Mouse (Mus musculus) midbrain, embryonic 12.5 days (tissue): ENCODE measurements around the gene Vps29. TPM values are rescaled to one million over a fixed set of nuclear protein-coding genes. Genes with fewer than 3 reads are reported as not detected.
A peak's percentile ranks its signal among the peaks of the same experiment; 100 is the strongest.

Experiments used
- ATAC-seq: fragments of 200-750 bp; cut with Nextera tagmentation; 2 replicates; pipeline ENCODE4 v1.8.0; 2017; ENCODE audit warnings: low read depth, moderate TSS enrichment, moderate library complexity; ENCODE audit not compliant: low FRiP score
- H3K27ac ChIP-seq: fragments of 300-500 bp; sonication (generic); replicated peaks from 2 replicates; pipeline ENCODE4 v1.5.1; 2016; ENCODE audit warnings: mild to moderate bottlenecking
- H3K27me3 ChIP-seq: fragments of 300-500 bp; sonication (generic); 2 replicates; pipeline ENCODE4 v1.6.1; 2016; ENCODE audit warnings: mild to moderate bottlenecking
- H3K36me3 ChIP-seq: fragments of 300-500 bp; sonication (generic); 2 replicates; pipeline ENCODE4 v1.6.1; 2016
- H3K4me1 ChIP-seq: fragments of 300-500 bp; sonication (generic); 2 replicates; pipeline ENCODE4 v1.6.1; 2016
- H3K4me2 ChIP-seq: fragments of 300-500 bp; sonication (generic); replicated peaks from 2 replicates; pipeline ENCODE4 v1.6.1; 2016; ENCODE audit warnings: mild to moderate bottlenecking, moderate library complexity
- H3K4me3 ChIP-seq: fragments of 300-500 bp; sonication (generic); 2 replicates; pipeline ENCODE4 v1.5.1; 2016; ENCODE audit warnings: mild to moderate bottlenecking
- H3K9ac ChIP-seq: fragments of 300-500 bp; sonication (generic); replicated peaks from 2 replicates; pipeline ENCODE4 v1.6.1; 2016; ENCODE audit warnings: mild to moderate bottlenecking, moderate library complexity
- H3K9me3 ChIP-seq: fragments of 300-500 bp; sonication (generic); 2 replicates; pipeline ENCODE4 v1.6.1; 2016; ENCODE audit warnings: mild to moderate bottlenecking
- WGBS: fragments of 180-500 bp; shearing (Covaris S2); methylation state at CpG from one replicate; pipeline ENCODE4 v1.1.7; 2016; 5-methylcytosine and 5-hydroxymethylcytosine counted together
- polyA plus RNA-seq: library from polyadenylated mRNA; unstranded; fragments of >200 nt; fragmentation: Nextera tagmentation; extraction: Ambion mirVana; gene quantifications from 2 replicates; pipeline ENCODE4 v1.2.1, GENCODE M21; 2016

The Vps29 gene
- polyA plus RNA-seq = 208 TPM in 2 replicates

- WGBS = 3% methylated on average over 51 of the region's 51 CpGs
- Histone ChIP-seq H3K4me2 (peak within 1 kb of the TSS; percentile 80), H3K27me3 (no peaks in the 10 kb centered on the region), H3K36me3 (peaks cover 5% of the 10 kb centered on the region), H3K9ac (peak within 1 kb of the TSS; percentile 89), H3K27ac (peak within 1 kb of the TSS; percentile 78), H3K4me1 (peaks cover 9% of the 10 kb centered on the region), H3K4me3 (peak within 1 kb of the TSS; percentile 89), H3K9me3 (no peaks in the 10 kb centered on the region)
- peak; percentile 96 for ATAC-seq
Observed at GRCm38 (mm10) chr5:122353807-122354491, at the start of gene Vps29, which contains the start of gene Rad9b. Vps29 (plus strand) TSS chr5:122354369. Rad9b (minus strand) TSS chr5:122354233.

DNA sequence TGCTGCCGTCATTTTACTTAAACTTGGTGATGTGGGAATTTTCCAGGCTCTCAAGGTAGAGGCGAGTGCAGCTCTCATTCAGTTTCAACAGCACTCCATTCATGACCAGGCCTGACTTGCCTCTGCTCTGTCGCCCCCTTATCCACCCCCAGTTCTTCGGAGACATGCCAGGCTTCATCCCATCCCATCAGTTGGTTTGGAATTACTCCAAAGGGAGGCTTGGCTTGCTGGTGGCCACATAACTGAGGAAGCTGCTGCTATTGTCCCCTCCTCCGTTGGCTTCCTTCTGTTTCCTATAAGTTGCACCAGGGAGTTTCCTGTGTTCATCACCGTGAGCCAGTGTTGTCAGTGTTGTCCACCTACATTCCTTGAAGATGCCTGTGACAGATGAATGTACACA, 49.6 kb upstream of the Vps29 start:
- Histone ChIP-seq H3K4me1 (peaks cover 7% of the 10 kb centered on the region; the same call in 1 of the 2 replicates), H3K4me3 (no peak overlapping the region), H3K36me3 (peaks cover 3% of the 10 kb centered on the region; the same call in 1 of the 2 replicates), H3K4me2 (no peak overlapping the region), H3K27ac (no peak overlapping the region), H3K9me3 (no peaks in the 10 kb centered on the region), H3K9ac (no peak overlapping the region), H3K27me3 (no peaks in the 10 kb centered on the region)
- no peak for ATAC-seq
- 96% methylated on average over 6 of the region's 6 CpGs for WGBS

DNA sequence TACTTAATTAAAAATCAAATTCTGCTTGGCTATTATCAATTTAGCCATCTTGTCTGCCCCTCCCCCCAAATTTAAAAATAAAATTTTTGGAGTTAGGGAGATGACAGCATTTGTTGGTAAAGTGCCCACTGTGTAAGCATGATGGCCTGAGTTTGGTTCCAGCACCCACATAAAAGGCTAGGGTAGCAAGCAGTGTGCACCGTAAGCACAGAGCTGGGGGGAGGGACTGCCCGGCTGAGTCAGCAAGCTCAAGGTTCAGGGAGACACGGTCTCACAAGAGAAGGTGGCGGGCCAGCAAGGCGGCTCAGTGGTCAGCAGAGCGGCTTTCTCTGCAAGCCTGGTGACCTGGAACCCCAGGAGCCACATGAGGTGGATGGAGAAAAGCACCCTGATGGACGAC, 48.7 kb upstream of the Vps29 start:
- no peak overlapping the region for H3K27ac ChIP-seq
- H3K9me3 ChIP-seq = no peaks in the 10 kb centered on the region
- peaks cover 5% of the 10 kb centered on the region; the same call in 1 of the 2 replicates for H3K36me3 ChIP-seq
- no peak overlapping the region for H3K4me2 ChIP-seq
- no peak overlapping the region for H3K4me3 ChIP-seq
- WGBS = 91% methylated on average over 7 of the region's 7 CpGs
- no peak overlapping the region for H3K9ac ChIP-seq
- H3K27me3 ChIP-seq = no peaks in the 10 kb centered on the region
- ATAC-seq = no peak
- peaks cover 7% of the 10 kb centered on the region; the same call in 1 of the 2 replicates for H3K4me1 ChIP-seq

- ATAC-seq = no peak
- H3K9me3 ChIP-seq = no peaks in the 10 kb centered on the region
- no peak overlapping the region for H3K4me2 ChIP-seq
- WGBS = 90% methylated on average over 3 of the region's 3 CpGs
- peaks cover 7% of the 10 kb centered on the region; the same call in 1 of the 2 replicates for H3K4me1 ChIP-seq
- no peaks in the 10 kb centered on the region for H3K27me3 ChIP-seq
- no peak overlapping the region for H3K27ac ChIP-seq
- no peak overlapping the region for H3K9ac ChIP-seq
- no peak overlapping the region for H3K4me3 ChIP-seq
- H3K36me3 ChIP-seq = peaks cover 10% of the 10 kb centered on the region; the same call in 1 of the 2 replicates
Observed at GRCm38 (mm10) chr5:122306536-122306935, 47.6 kb upstream of the Vps29 start.

- H3K27ac ChIP-seq = no peak overlapping the region
- H3K4me3 ChIP-seq = no peak overlapping the region
- no peaks in the 10 kb centered on the region for H3K4me1 ChIP-seq
- H3K4me2 ChIP-seq = no peak overlapping the region
- H3K9ac ChIP-seq = no peak overlapping the region
- 90% methylated on average over 8 of the region's 8 CpGs for WGBS
- no peaks in the 10 kb centered on the region for H3K27me3 ChIP-seq
- H3K36me3 ChIP-seq = peaks cover 44% of the 10 kb centered on the region
- H3K9me3 ChIP-seq = no peaks in the 10 kb centered on the region
- no peak for ATAC-seq
Observed at GRCm38 (mm10) chr5:122310699-122311098, 43.5 kb upstream of the Vps29 start.

- 52% methylated on average over 7 of the region's 7 CpGs for WGBS
- no peak overlapping the region; the same call in 1 of the 2 replicates for H3K9ac ChIP-seq
- H3K27ac ChIP-seq = peak overlapping the region; percentile 39; the same call in 1 of the 2 replicates
- no peak overlapping the region for H3K4me2 ChIP-seq
- H3K4me1 ChIP-seq = no peaks in the 10 kb centered on the region
- H3K27me3 ChIP-seq = no peaks in the 10 kb centered on the region
- peaks cover 44% of the 10 kb centered on the region for H3K36me3 ChIP-seq
- no peaks in the 10 kb centered on the region for H3K9me3 ChIP-seq
- no peak for ATAC-seq
- no peak overlapping the region for H3K4me3 ChIP-seq
Observed at GRCm38 (mm10) chr5:122311692-122312091, 42.5 kb upstream of the Vps29 start.

DNA sequence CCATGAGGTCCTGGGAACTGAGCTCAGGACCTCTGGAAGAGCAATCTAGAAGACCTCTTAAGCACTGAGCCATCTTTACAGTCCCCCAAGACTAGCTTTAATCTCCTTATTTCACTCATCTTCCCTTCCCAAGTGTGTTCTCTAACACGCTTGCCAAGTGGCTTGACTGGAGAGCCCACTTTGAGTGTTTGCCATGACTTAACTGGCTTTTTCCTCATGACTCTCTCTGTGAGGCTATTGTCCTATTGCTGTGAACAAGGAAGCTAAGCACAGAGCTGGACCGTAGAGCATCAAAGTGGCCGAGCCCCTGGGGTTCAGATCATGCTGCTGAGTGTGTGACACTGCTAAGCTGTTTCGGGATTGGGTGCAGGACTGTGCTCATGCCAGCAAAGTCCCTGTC, 41.8 kb upstream of the Vps29 start:
- ATAC-seq = no peak
- H3K4me2 ChIP-seq = no peak overlapping the region
- no peaks in the 10 kb centered on the region for H3K27me3 ChIP-seq
- WGBS = 83% methylated on average over 4 of the region's 4 CpGs
- no peak overlapping the region for H3K4me3 ChIP-seq
- 0 out of 2 replicates have a peak overlapping the region, but pooled peaks have one; percentile 39 for H3K27ac ChIP-seq
- H3K36me3 ChIP-seq = peaks cover 44% of the 10 kb centered on the region
- H3K9ac ChIP-seq = no peak overlapping the region
- H3K9me3 ChIP-seq = no peaks in the 10 kb centered on the region
- no peaks in the 10 kb centered on the region for H3K4me1 ChIP-seq

DNA sequence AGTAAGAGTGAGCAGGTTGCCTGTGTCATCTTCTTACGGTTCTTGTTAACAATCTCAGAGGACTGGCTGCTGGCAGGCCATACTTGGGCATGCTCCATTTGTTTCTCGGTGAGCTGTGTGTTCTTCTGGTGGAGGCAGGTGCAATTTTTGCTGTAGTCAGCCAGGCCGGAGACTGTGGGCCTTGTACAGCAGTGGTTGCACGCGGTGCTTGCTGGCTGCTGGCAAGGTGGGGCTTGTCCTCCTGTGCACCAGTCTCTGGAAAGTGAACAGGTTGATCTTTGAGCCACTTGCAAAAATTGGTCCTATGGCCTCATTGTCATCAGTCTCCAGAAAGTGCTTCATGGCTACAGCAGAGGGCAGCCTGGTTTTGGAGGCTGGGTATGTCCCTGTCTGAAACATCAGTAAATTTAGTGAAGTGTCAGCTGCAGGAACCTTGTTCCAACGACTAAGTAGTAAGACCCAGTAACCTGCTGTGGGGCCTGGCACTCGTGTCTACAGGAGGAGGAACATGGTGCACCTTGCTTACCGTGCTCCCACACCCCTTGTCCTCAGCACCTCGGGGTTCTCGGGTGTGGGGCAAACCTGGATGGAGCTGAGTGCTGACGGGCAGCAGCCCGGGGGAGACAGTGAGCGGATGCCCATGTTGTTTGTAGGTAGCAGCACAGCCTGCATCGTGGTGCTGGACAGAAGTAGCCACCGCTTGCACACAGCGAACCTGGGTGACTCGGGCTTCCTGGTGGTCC, 41.1 kb upstream of the Vps29 start:
- no peak overlapping the region for H3K4me2 ChIP-seq
- H3K27ac ChIP-seq = no peak overlapping the region
- no peak overlapping the region for H3K9ac ChIP-seq
- no peaks in the 10 kb centered on the region for H3K27me3 ChIP-seq
- WGBS = 91% methylated on average over 17 of the region's 17 CpGs
- H3K4me3 ChIP-seq = no peak overlapping the region
- peaks cover 44% of the 10 kb centered on the region for H3K36me3 ChIP-seq
- H3K9me3 ChIP-seq = no peaks in the 10 kb centered on the region
- ATAC-seq = no peak
- no peaks in the 10 kb centered on the region for H3K4me1 ChIP-seq

- no peak overlapping the region for H3K9ac ChIP-seq
- no peak overlapping the region for H3K4me2 ChIP-seq
- H3K36me3 ChIP-seq = peaks cover 48% of the 10 kb centered on the region
- no peak for ATAC-seq
- no peak overlapping the region for H3K4me3 ChIP-seq
- no peaks in the 10 kb centered on the region for H3K27me3 ChIP-seq
- no peaks in the 10 kb centered on the region for H3K4me1 ChIP-seq
- no peaks in the 10 kb centered on the region for H3K9me3 ChIP-seq
- WGBS = 79% methylated on average over 20 of the region's 20 CpGs
- H3K27ac ChIP-seq = no peak overlapping the region
Observed at GRCm38 (mm10) chr5:122314966-122315667, 39.1 kb upstream of the Vps29 start.

DNA sequence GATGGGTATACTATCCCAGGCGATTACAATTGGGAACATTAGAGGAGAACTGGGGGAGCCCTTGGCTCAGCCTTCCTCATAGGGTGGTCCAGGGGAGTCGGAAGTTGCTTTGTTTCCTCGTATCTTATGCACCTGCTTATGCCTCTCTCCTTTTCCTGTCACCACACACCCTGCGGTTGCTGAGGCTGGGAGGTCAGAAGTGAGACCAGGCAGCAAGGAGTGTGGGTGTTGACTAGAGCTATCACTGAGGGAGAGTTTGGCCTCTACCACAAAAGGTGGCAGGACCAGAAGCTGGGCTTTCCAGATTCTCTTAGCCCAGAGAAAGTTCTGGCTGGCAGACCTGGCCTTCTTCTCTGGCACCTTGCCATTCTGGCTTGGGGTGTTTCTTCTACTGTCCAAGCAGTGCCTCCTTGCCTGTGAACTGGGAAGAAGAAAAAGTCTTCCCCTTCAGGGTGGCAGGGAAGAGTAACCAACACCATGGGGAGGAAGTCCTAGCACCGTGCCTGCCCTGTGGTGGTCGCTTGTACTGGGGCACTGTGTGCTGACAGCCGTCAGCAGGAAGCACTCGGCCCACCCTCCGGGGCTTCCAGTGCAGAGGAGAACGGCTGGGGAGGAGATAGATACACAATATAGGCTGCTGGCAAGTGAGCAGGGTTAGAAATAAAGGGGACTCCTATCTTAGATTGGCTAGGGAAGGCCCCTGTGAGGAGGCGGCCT, 36.7 kb upstream of the Vps29 start:
- no peaks in the 10 kb centered on the region for H3K27me3 ChIP-seq
- H3K4me3 ChIP-seq = no peak overlapping the region
- H3K9ac ChIP-seq = no peak overlapping the region
- H3K4me2 ChIP-seq = no peak overlapping the region
- no peaks in the 10 kb centered on the region for H3K4me1 ChIP-seq
- H3K9me3 ChIP-seq = no peaks in the 10 kb centered on the region
- ATAC-seq = no peak
- H3K36me3 ChIP-seq = peaks cover 53% of the 10 kb centered on the region
- WGBS = 80% methylated on average over 11 of the region's 11 CpGs
- no peak overlapping the region for H3K27ac ChIP-seq

DNA sequence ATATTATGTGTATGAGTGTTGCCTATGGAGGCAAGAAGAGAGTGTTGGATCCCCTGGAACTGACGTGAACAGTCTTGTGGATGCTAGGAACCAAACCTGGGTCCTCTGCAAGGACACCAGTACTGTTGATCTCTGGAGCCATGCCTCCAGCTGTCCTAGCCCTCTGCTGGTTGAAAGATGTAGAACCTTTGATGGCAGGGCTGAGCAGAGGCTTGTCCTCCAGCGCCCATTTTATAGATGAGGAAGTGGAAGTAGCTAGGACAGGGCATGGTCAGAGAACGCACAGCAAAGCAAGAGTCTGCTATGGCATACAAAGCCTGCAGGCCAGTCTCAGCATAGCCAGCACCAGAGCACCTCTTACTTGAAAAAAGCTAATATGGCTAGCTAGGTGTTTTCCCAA, 36.1 kb upstream of the Vps29 start:
- Histone ChIP-seq H3K4me3 (no peak overlapping the region), H3K4me2 (no peak overlapping the region), H3K27me3 (no peaks in the 10 kb centered on the region), H3K27ac (no peak overlapping the region), H3K9me3 (no peaks in the 10 kb centered on the region), H3K4me1 (no peaks in the 10 kb centered on the region), H3K9ac (no peak overlapping the region), H3K36me3 (peaks cover 52% of the 10 kb centered on the region)
- WGBS = 80% methylated on average over 3 of the region's 3 CpGs
- ATAC-seq = no peak
